ENCODE assay signal across 9 mouse cellular contexts in genomic region chrX:8205551-8205950, GRCm38 (mm10). TPM values are rescaled to one million over a fixed set of nuclear protein-coding genes. Genes with fewer than 3 reads are reported as not detected.
DNase-seq lines count a peak whose midpoint lies in the region; ATAC-seq lines count a peak whose summit lies in the region.
"Had no signal": no experiment of that assay in that cellular context is flagged by ENCODE, and none has a peak within 500 bp of the region (broad histone marks: within the 10 kb centered on the region; RNA-seq: fewer than 3 reads in every experiment).

No protein-coding gene starts in this region.

- peak overlapping the region; percentile 59 for H3K4me3 ChIP-seq in lung, embryonic 16.5 days (ENCODE audit: low read length)
- H3K4me3 ChIP-seq in embryonic facial prominence, embryonic 10.5 days = peak overlapping the region; percentile 63
- peak overlapping the region; percentile 56 for H3K4me3 ChIP-seq in intestine, embryonic 16.5 days (ENCODE audit: low read length)
- peak overlapping the region; percentile 57 for H3K4me3 ChIP-seq in neural tube, embryonic 15.5 days (replicated peaks)

- no peaks in the 10 kb centered on the region for H3K36me3 ChIP-seq in lung, embryonic 16.5 days (ENCODE audit: control insufficient read depth, insufficient read depth, low read length)
- H3K36me3 ChIP-seq in embryonic facial prominence, embryonic 10.5 days (replicated peaks) = peaks cover 3% of the 10 kb centered on the region; the same call in 1 of the 2 replicates
- H3K36me3 ChIP-seq in intestine, embryonic 16.5 days (ENCODE audit: control insufficient read depth, insufficient read depth, low read length) = no peaks in the 10 kb centered on the region
- no peaks in the 10 kb centered on the region for H3K36me3 ChIP-seq in neural tube, embryonic 15.5 days

- H3K4me1 ChIP-seq in lung, embryonic 16.5 days (replicated peaks; ENCODE audit: control insufficient read depth, insufficient read depth, low read length) = no peaks in the 10 kb centered on the region
- H3K4me1 ChIP-seq in embryonic facial prominence, embryonic 10.5 days = 0 out of 2 replicates have a peak, but pooled peaks cover 3% of the 10 kb centered on the region
- H3K4me1 ChIP-seq in intestine, embryonic 16.5 days (ENCODE audit: control insufficient read depth, insufficient read depth, low read length) = no peaks in the 10 kb centered on the region
- H3K4me1 ChIP-seq in neural tube, embryonic 15.5 days = peaks cover 7% of the 10 kb centered on the region

- no peaks in the 10 kb centered on the region; the same call in 1 of the 2 replicates for H3K9me3 ChIP-seq in lung, embryonic 16.5 days (ENCODE audit: control insufficient read depth, low read length)
- no peaks in the 10 kb centered on the region for H3K9me3 ChIP-seq in embryonic facial prominence, embryonic 10.5 days
- H3K9me3 ChIP-seq in intestine, embryonic 16.5 days (ENCODE audit: control insufficient read depth, low read length) = no peaks in the 10 kb centered on the region
- H3K9me3 ChIP-seq in neural tube, embryonic 15.5 days (replicated peaks) = no peaks in the 10 kb centered on the region

- no peak overlapping the region for H3K27ac ChIP-seq in lung, embryonic 16.5 days (ENCODE audit: low read length)
- H3K27ac ChIP-seq in embryonic facial prominence, embryonic 10.5 days (replicated peaks) = no peak overlapping the region
- H3K27ac ChIP-seq in intestine, embryonic 16.5 days (ENCODE audit: low read length) = no peak overlapping the region
- H3K27ac ChIP-seq in neural tube, embryonic 15.5 days (replicated peaks) = peak overlapping the region; percentile 79; the same call in 1 of the 2 replicates
- H3K27ac ChIP-seq: macrophage had no signal

- no peak for DNase-seq in lung, postnatal 25 days (ENCODE audit: low spot score)
- DNase-seq in embryonic facial prominence, embryonic 10.5 days (ENCODE audit: low spot score) = no peak
- no peak for DNase-seq in urinary bladder, postnatal 14 days (ENCODE audit: low spot score)
- DNase-seq in gastrocnemius, postnatal 25 days = no peak

- peak overlapping the region; percentile 69 for H3K4me2 ChIP-seq in lung, embryonic 16.5 days (ENCODE audit: low read depth, low read length)
- peak overlapping the region; percentile 64 for H3K4me2 ChIP-seq in intestine, embryonic 16.5 days (ENCODE audit: low read depth, low read length)
- H3K4me2 ChIP-seq in neural tube, embryonic 15.5 days = peak overlapping the region; percentile 61

- ATAC-seq in lung, embryonic 16.5 days (ENCODE audit: low read depth) = no peak
- no peak for ATAC-seq in intestine, embryonic 16.5 days
- peak; percentile 25 for ATAC-seq in neural tube, embryonic 15.5 days (ENCODE audit: low FRiP score)
- ATAC-seq in CD4-positive, CD25-positive, alpha-beta regulatory T cell, adult 4 months = no peak

- peak overlapping the region; percentile 67 for H3K9ac ChIP-seq in lung, embryonic 16.5 days (ENCODE audit: low read length)
- H3K9ac ChIP-seq in intestine, embryonic 16.5 days (ENCODE audit: low read depth, low read length) = peak overlapping the region; percentile 67
- H3K9ac ChIP-seq in neural tube, embryonic 15.5 days (replicated peaks) = peak overlapping the region; percentile 55

- 38% methylated on average over 7 of the region's 7 CpGs for WGBS in lung, embryonic 16.5 days
- 39% methylated on average over 7 of the region's 7 CpGs for WGBS in embryonic facial prominence, embryonic 10.5 days
- WGBS in intestine, embryonic 16.5 days = 43% methylated on average over 7 of the region's 7 CpGs
- 43% methylated on average over 7 of the region's 7 CpGs for WGBS in neural tube, embryonic 15.5 days

- H3K27me3 ChIP-seq in lung, embryonic 16.5 days (ENCODE audit: control insufficient read depth, insufficient read depth, low read depth, low read length) = no peaks in the 10 kb centered on the region
- no peaks in the 10 kb centered on the region for H3K27me3 ChIP-seq in embryonic facial prominence, embryonic 10.5 days (replicated peaks; ENCODE audit: low read depth, poor library complexity, severe bottlenecking)
- H3K27me3 ChIP-seq in intestine, embryonic 16.5 days (replicated peaks; ENCODE audit: control insufficient read depth, insufficient read depth, low read length) = no peaks in the 10 kb centered on the region
- H3K27me3 ChIP-seq in neural tube, embryonic 15.5 days (replicated peaks) = no peaks in the 10 kb centered on the region

RNA-seq across cellular contexts. Expression of gene Porcn, which starts 0.8 kb away (rescaled TPM):
- 12.9 and 14.4 TPM in 2 replicates for polyA plus RNA-seq in lung, embryonic 16.5 days (2015; fragmentation: Nextera tagmentation; extraction: Ambion mirVana)
- polyA plus RNA-seq in embryonic facial prominence, embryonic 10.5 days (2016; fragmentation: Nextera tagmentation; extraction: Ambion mirVana) = 13.0 and 13.1 TPM in 2 replicates
- 5.8 and 7.5 TPM in 2 replicates for polyA plus RNA-seq in intestine, embryonic 16.5 days (2015; fragmentation: Nextera tagmentation; extraction: Ambion mirVana)
- 41.9 and 48.9 TPM in 2 replicates for polyA plus RNA-seq in neural tube, embryonic 15.5 days (2015; fragmentation: Nextera tagmentation; extraction: Ambion mirVana)
- polyA plus RNA-seq in CD4-positive, CD25-positive, alpha-beta regulatory T cell, adult 4 months (2017; shearing (Covaris generic)) = under 1 TPM; 0.30 to 0.33 TPM
- total RNA-seq in gastrocnemius, postnatal 25 days (2021) = 1 to 10 TPM; 3.6 to 4.3 TPM

RNA-seq across cellular contexts. Expression of gene Ebp, which starts 12.2 kb away (rescaled TPM):
- polyA plus RNA-seq in lung, embryonic 16.5 days (2015; fragmentation: Nextera tagmentation; extraction: Ambion mirVana) = 40.8 and 41.9 TPM in 2 replicates
- 25.8 and 35.2 TPM in 2 replicates for polyA plus RNA-seq in embryonic facial prominence, embryonic 10.5 days (2016; fragmentation: Nextera tagmentation; extraction: Ambion mirVana)
- polyA plus RNA-seq in intestine, embryonic 16.5 days (2015; fragmentation: Nextera tagmentation; extraction: Ambion mirVana) = 101 and 102 TPM in 2 replicates
- 32.1 and 36.2 TPM in 2 replicates for polyA plus RNA-seq in neural tube, embryonic 15.5 days (2015; fragmentation: Nextera tagmentation; extraction: Ambion mirVana)
- polyA plus RNA-seq in CD4-positive, CD25-positive, alpha-beta regulatory T cell, adult 4 months (2017; shearing (Covaris generic)) = 100 to 1,000 TPM; 131 to 160 TPM
- 10 to 100 TPM; 10.3 to 10.7 TPM for total RNA-seq in gastrocnemius, postnatal 25 days (2021)

RNA-seq across cellular contexts. Expression of gene Tbc1d25, which starts 29.6 kb away (rescaled TPM):
- 13.0 and 14.2 TPM in 2 replicates for polyA plus RNA-seq in lung, embryonic 16.5 days (2015; fragmentation: Nextera tagmentation; extraction: Ambion mirVana)
- 10.4 and 11.8 TPM in 2 replicates for polyA plus RNA-seq in embryonic facial prominence, embryonic 10.5 days (2016; fragmentation: Nextera tagmentation; extraction: Ambion mirVana)
- polyA plus RNA-seq in intestine, embryonic 16.5 days (2015; fragmentation: Nextera tagmentation; extraction: Ambion mirVana) = 8.6 and 10.0 TPM in 2 replicates
- 22.7 and 23.3 TPM in 2 replicates for polyA plus RNA-seq in neural tube, embryonic 15.5 days (2015; fragmentation: Nextera tagmentation; extraction: Ambion mirVana)
- 1 to 10 TPM; 3.2 to 4.2 TPM for polyA plus RNA-seq in CD4-positive, CD25-positive, alpha-beta regulatory T cell, adult 4 months (2017; shearing (Covaris generic))
- 1 to 10 TPM; 2.5 to 2.6 TPM for total RNA-seq in gastrocnemius, postnatal 25 days (2021)

RNA-seq across cellular contexts. Expression of gene Ftsj1, which starts 46.7 kb away (rescaled TPM):
- polyA plus RNA-seq in lung, embryonic 16.5 days (2015; fragmentation: Nextera tagmentation; extraction: Ambion mirVana) = 48.9 and 53.2 TPM in 2 replicates
- 50.5 and 52.4 TPM in 2 replicates for polyA plus RNA-seq in embryonic facial prominence, embryonic 10.5 days (2016; fragmentation: Nextera tagmentation; extraction: Ambion mirVana)
- 30.8 and 33.7 TPM in 2 replicates for polyA plus RNA-seq in intestine, embryonic 16.5 days (2015; fragmentation: Nextera tagmentation; extraction: Ambion mirVana)
- 44.7 and 47.1 TPM in 2 replicates for polyA plus RNA-seq in neural tube, embryonic 15.5 days (2015; fragmentation: Nextera tagmentation; extraction: Ambion mirVana)
- polyA plus RNA-seq in CD4-positive, CD25-positive, alpha-beta regulatory T cell, adult 4 months (2017; shearing (Covaris generic)) = 10 to 100 TPM; 17.9 to 25.1 TPM
- 10 to 100 TPM; 12.4 to 13.2 TPM for total RNA-seq in gastrocnemius, postnatal 25 days (2021)

RNA-seq across cellular contexts. Expression of gene Rbm3, which starts 59.9 kb away (rescaled TPM):
- 464 and 486 TPM in 2 replicates for polyA plus RNA-seq in lung, embryonic 16.5 days (2015; fragmentation: Nextera tagmentation; extraction: Ambion mirVana)
- 424 and 444 TPM in 2 replicates for polyA plus RNA-seq in embryonic facial prominence, embryonic 10.5 days (2016; fragmentation: Nextera tagmentation; extraction: Ambion mirVana)
- polyA plus RNA-seq in intestine, embryonic 16.5 days (2015; fragmentation: Nextera tagmentation; extraction: Ambion mirVana) = 372 and 405 TPM in 2 replicates
- polyA plus RNA-seq in neural tube, embryonic 15.5 days (2015; fragmentation: Nextera tagmentation; extraction: Ambion mirVana) = 309 and 341 TPM in 2 replicates
- 100 to 1,000 TPM; 519 to 666 TPM for polyA plus RNA-seq in CD4-positive, CD25-positive, alpha-beta regulatory T cell, adult 4 months (2017; shearing (Covaris generic))
- total RNA-seq in gastrocnemius, postnatal 25 days (2021) = 10 to 100 TPM; 44.1 to 60.8 TPM
